Mouse (Mus musculus): Measurements from ENCODE around the gene Galnt9. TPM values are rescaled to one million over a fixed set of nuclear protein-coding genes. Genes with fewer than 3 reads are reported as not detected.

Gene Galnt9
- polyA plus RNA-seq, 1 experiment from 2014 or later, result 0.30 TPM

- Histone ChIP-seq H3K27ac (no peak overlapping the region), H3K36me3 (ENCODE audit: inconsistent target) (no peaks in the 10 kb centered on the region), H3K79me2 (ENCODE audit: inconsistent target) (no peaks in the 10 kb centered on the region), H3K4me3 (ENCODE audit: inconsistent target) (no peak overlapping the region)
- WGBS (ENCODE audit: missing documents), result 98% methylated on average over 3 of the region's 3 CpGs
These were observed 65.3 kb downstream of the Galnt9 start for GRCm38 (mm10) chr5:110609425-110609824.

DNA sequence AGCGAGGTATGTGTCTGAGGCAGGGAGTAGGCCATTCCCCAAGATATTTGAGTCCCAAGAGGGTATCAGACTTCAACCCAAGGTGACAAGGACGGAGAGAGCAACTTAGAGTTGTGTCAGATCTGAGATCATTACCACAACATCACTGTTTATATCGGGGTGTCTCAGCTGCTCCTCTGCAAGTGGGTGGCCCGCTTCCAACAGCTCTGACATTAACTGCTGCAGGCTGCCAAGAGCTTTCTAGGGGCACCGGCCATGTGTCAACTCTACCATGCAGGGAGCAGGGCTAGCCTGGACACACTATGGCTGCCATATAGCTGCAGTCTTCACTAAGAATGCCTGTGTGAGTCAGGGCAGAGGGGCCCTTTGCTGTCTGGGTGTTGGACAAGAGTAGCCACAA lies 65.7 kb downstream of the Galnt9 start:
- 91% methylated on average over 4 of the region's 5 CpGs for WGBS (ENCODE audit: missing documents)
- Histone ChIP-seq H3K4me3 (ENCODE audit: inconsistent target) (no peak overlapping the region), H3K79me2 (ENCODE audit: inconsistent target) (no peaks in the 10 kb centered on the region)

DNA sequence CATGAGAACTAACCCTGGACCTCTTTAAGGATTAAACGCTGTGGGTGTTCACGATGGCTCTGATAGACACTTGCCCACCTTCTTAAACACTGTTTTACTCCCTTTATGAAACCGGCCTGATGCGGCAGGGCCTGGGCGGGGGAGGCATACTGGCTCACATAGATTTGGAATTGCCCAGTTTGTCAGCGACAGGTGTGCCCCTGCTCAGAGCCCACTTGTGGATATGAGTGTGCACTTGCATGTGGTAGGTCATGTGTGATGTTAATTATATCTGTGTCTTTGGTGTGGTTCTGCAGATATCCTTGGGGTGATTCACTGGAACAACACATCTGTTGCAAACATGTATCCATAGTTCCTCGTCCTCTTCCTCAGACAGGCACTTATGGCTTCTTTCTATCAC lies 66.3 kb downstream of the Galnt9 start:
- Histone ChIP-seq H3K4me3 (ENCODE audit: inconsistent target) (no peak overlapping the region), H3K36me3 (ENCODE audit: inconsistent target) (no peaks in the 10 kb centered on the region), H3K27ac (no peak overlapping the region), H3K79me2 (ENCODE audit: inconsistent target) (no peaks in the 10 kb centered on the region)
- 95% methylated on average over 7 of the region's 7 CpGs for WGBS (ENCODE audit: missing documents)

More for the DNA sequence above, 65.7 kb downstream of the Galnt9 start:
- Histone ChIP-seq H3K36me3 (ENCODE audit: inconsistent target) (no peaks in the 10 kb centered on the region), H3K27ac (no peak overlapping the region)

- no peaks in the 10 kb centered on the region for H3K36me3 ChIP-seq (ENCODE audit: inconsistent target)
- 91% methylated on average over 5 of the region's 5 CpGs for WGBS (ENCODE audit: missing documents)
- no peak overlapping the region for H3K27ac ChIP-seq
- H3K79me2 ChIP-seq (ENCODE audit: inconsistent target), result no peaks in the 10 kb centered on the region
- H3K4me3 ChIP-seq (ENCODE audit: inconsistent target), result no peak overlapping the region
These were observed 67.4 kb downstream of the Galnt9 start for GRCm38 (mm10) chr5:110611435-110612158.

DNA sequence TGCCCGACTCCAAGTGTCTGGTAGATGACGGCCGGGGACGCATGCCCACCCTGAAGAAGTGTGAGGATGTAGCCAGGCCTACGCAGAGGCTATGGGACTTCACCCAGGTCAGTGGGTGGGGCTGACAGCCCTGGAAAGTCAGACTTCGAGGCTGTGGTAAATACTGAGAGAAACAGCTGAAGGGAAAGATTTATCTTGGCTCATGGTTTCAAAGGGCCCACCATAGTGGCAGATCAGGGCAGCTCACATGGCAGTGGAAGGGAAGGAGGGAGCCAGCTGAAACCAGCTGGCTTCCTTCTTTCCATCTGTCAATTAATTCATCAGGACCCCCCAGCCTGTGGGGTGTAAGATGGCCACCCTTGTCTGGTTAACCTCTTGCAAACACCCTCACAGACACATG lies 75.1 kb downstream of the Galnt9 start:
- no peak overlapping the region for H3K4me3 ChIP-seq (ENCODE audit: inconsistent target)
- no peak overlapping the region for H3K27ac ChIP-seq
- 94% methylated on average over 6 of the region's 6 CpGs for WGBS (ENCODE audit: missing documents)
- H3K79me2 ChIP-seq (ENCODE audit: inconsistent target), result no peaks in the 10 kb centered on the region
- H3K36me3 ChIP-seq (ENCODE audit: inconsistent target), result no peaks in the 10 kb centered on the region

DNA sequence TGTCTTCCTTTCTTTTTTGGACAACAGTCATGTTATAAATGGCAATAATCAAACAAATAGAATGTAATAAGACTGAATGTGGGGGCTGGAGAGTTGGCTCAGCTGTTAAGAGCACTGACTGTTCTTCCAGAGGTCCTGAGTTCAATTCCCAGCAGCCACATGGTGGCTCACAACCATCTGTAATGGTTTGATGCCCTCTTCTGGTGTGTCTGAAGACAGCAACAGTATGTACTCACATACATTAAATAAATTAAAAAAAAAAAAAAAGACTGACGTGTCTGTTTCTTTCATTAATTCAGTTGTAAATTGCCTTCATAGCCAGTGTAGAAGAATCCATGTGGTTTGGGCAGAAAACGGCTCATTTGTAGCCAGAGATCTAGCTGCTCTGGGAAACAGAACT lies 80.2 kb downstream of the Galnt9 start:
- Histone ChIP-seq H3K4me3 (ENCODE audit: inconsistent target) (no peak overlapping the region), H3K79me2 (ENCODE audit: inconsistent target) (no peaks in the 10 kb centered on the region), H3K27ac (no peak overlapping the region), H3K36me3 (ENCODE audit: inconsistent target) (no peaks in the 10 kb centered on the region)
- WGBS (ENCODE audit: missing documents), result 100% methylated on average over 2 of the region's 2 CpGs

GRCm38 (mm10) chr5:110627351-110627750 lies 83.2 kb downstream of the Galnt9 start:
- Histone ChIP-seq H3K36me3 (ENCODE audit: inconsistent target) (no peaks in the 10 kb centered on the region), H3K27ac (no peak overlapping the region), H3K79me2 (ENCODE audit: inconsistent target) (no peaks in the 10 kb centered on the region), H3K4me3 (ENCODE audit: inconsistent target) (no peak overlapping the region)
- WGBS (ENCODE audit: missing documents), result 92% methylated on average over 10 of the region's 10 CpGs

DNA sequence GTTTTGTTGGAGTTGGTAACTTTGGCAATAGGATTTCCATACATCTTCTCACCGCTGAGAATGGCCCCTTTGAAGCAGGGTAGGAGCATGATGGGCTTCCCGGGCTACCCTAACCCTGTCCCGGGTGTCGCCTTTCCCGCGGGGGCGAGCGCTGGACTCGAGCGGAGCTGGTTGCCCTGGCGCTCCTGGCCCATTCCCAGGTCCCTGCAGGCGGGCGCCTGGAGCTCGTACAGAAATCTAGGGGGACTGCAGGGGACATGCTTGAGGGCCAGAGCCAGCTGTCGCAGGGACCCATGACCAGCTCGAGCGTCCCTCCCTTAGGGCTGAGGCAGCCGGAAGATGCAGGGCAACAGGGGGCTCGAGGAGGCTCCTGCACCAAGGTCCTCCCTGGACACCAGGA lies 84.0 kb downstream of the Galnt9 start:
- H3K4me3 ChIP-seq (ENCODE audit: inconsistent target), result no peak overlapping the region
- H3K79me2 ChIP-seq (ENCODE audit: inconsistent target), result no peaks in the 10 kb centered on the region
- H3K36me3 ChIP-seq (ENCODE audit: inconsistent target), result no peaks in the 10 kb centered on the region
- H3K27ac ChIP-seq, result no peak overlapping the region
- 38% methylated on average over 14 of the region's 19 CpGs for WGBS (ENCODE audit: missing documents)

DNA sequence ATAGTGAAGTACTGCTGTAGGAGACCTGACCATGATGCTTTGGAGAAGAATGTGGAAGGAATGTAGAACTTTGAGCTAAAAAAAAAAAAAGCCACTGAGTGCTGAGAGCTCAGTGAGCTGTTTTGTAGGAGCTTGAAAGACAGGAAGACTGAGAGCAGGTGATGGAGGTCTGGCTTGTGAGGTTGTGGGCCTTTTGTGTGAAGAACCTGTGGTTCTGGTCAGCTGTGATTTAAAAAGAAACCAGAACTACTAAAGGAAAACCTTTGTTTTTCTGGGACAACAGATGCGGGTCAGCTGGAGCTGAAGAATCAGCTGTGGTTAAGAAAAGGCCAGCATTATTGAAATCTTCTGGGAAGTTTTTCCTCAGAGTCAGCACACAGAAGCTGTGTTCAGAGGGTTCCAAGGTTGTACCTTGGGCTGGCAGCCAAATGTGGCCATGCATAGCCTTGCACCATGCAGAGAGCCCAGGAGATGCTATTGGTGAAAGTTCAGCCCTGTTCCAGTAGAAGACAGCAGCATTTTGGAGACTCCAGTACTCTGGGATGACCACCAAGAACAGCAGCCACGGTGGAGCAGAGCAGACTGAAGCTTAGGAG lies 85.5 kb downstream of the Galnt9 start:
- Histone ChIP-seq H3K27ac (no peak overlapping the region), H3K36me3 (ENCODE audit: inconsistent target) (no peaks in the 10 kb centered on the region), H3K79me2 (ENCODE audit: inconsistent target) (no peaks in the 10 kb centered on the region), H3K4me3 (ENCODE audit: inconsistent target) (no peak overlapping the region)
- 79% methylated on average over 2 of the region's 2 CpGs for WGBS (ENCODE audit: missing documents)

DNA sequence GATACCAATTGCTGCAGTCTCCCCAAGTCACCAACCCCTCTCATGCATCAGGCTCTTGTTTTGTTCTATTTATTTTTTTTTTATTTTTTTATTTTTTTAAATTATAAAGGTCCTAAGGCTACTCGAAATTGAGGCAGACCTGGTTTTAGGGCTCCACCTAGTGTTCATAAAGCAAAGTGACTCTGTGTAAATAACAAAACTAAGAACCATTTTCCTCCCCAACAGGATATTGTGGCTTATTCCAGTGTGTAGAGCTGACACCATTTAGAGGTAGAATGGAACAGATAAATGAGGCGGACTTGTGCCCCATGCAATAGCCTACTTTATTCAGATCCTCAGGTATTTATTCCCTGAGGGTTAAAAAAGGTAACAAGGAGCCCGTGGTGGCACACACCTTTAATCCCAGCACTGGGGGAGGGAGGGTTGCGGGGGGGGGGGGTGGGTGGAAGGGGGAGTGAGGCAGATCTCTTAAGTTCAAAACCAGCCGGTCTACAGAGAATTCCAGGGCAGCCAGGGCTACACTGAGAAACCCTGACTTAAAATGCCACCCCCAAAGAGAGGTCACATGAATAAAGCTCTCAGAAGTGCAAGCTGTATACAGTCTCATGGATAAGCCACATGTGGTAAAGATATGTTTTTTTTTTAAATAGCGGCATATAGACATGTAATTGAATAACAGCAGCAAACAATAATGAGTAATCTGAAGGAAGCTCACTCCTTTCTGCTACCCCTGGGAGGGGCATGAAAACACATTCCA lies 92.0 kb downstream of the Galnt9 start:
- Histone ChIP-seq H3K4me3 (ENCODE audit: inconsistent target) (no peak overlapping the region), H3K27ac (no peak overlapping the region), H3K36me3 (ENCODE audit: inconsistent target) (no peaks in the 10 kb centered on the region), H3K79me2 (ENCODE audit: inconsistent target) (no peaks in the 10 kb centered on the region)
- WGBS (ENCODE audit: missing documents), result 33% methylated on average over 6 of the region's 6 CpGs

DNA sequence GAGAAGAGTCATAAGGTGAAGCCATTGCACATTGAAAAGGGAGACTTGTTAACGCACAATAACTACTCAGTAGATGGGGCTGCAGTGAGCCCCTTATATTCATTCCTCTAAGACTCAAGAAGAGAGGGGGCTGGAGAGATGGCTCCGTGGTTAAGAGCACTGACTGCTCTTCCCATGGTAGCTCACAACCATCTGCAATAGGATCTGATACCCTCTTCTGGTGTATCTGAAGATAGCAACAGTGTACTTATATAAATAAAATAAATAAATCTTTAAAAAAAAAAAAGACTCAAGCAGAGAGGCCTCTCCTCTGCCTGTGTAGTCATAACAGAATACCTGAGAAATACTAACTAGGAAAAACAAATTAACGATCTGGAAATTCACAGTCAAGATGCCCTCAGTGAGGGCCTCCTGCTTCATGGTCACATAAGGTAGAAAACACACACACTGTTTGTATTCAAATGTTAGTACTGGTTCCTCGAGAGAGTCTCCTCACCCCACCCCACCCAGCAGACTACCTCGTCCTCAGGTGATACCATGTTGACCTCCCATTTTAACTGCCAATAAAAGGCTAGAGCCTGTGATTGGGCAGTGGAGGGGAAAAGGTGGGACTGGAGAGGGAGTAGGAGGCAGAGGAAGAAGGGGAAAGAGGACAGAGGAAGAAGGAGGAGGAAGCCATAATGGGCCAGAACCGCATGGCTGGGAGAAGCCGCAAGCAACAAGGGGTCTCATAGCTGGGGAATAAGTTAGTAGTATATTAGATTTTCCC lies 94.3 kb downstream of the Galnt9 start:
- no peaks in the 10 kb centered on the region for H3K36me3 ChIP-seq (ENCODE audit: inconsistent target)
- WGBS (ENCODE audit: missing documents), result 94% methylated on average over 7 of the region's 7 CpGs
- no peak overlapping the region for H3K4me3 ChIP-seq (ENCODE audit: inconsistent target)
- H3K27ac ChIP-seq, result no peak overlapping the region
- no peaks in the 10 kb centered on the region for H3K79me2 ChIP-seq (ENCODE audit: inconsistent target)

DNA sequence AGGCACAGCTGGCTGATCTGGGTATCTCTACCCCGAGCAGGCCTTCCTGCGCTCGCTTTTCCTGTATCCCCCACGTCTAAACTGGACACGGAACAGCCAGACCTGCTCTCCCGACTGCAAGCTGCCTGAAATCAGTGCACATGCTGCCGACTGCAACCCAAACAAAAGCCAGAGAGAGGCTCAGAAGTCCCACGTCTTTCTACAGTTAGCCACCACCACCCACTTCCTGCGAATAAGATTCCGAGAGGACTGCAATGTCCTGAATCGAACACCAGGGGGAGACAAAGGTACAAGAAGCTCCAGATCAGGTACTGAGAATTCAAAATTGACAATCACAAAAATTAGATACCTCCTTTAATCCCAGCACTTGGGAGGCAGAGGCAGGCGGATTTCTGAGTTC lies 95.3 kb downstream of the Galnt9 start:
- WGBS (ENCODE audit: missing documents), result 17% methylated on average over 11 of the region's 12 CpGs
- no peak overlapping the region for H3K27ac ChIP-seq
- H3K4me3 ChIP-seq (ENCODE audit: inconsistent target), result no peak overlapping the region
- no peaks in the 10 kb centered on the region for H3K79me2 ChIP-seq (ENCODE audit: inconsistent target)
- H3K36me3 ChIP-seq (ENCODE audit: inconsistent target), result no peaks in the 10 kb centered on the region

GRCm38 (mm10) chr5:110646377-110646776 lies 102.2 kb downstream of the Galnt9 start:
- no peaks in the 10 kb centered on the region for H3K79me2 ChIP-seq (ENCODE audit: inconsistent target)
- H3K27ac ChIP-seq, result no peak overlapping the region
- no peak overlapping the region for H3K4me3 ChIP-seq (ENCODE audit: inconsistent target)
- peaks cover 40% of the 10 kb centered on the region; the same call in 1 of the 2 replicates for H3K36me3 ChIP-seq (ENCODE audit: inconsistent target)

DNA sequence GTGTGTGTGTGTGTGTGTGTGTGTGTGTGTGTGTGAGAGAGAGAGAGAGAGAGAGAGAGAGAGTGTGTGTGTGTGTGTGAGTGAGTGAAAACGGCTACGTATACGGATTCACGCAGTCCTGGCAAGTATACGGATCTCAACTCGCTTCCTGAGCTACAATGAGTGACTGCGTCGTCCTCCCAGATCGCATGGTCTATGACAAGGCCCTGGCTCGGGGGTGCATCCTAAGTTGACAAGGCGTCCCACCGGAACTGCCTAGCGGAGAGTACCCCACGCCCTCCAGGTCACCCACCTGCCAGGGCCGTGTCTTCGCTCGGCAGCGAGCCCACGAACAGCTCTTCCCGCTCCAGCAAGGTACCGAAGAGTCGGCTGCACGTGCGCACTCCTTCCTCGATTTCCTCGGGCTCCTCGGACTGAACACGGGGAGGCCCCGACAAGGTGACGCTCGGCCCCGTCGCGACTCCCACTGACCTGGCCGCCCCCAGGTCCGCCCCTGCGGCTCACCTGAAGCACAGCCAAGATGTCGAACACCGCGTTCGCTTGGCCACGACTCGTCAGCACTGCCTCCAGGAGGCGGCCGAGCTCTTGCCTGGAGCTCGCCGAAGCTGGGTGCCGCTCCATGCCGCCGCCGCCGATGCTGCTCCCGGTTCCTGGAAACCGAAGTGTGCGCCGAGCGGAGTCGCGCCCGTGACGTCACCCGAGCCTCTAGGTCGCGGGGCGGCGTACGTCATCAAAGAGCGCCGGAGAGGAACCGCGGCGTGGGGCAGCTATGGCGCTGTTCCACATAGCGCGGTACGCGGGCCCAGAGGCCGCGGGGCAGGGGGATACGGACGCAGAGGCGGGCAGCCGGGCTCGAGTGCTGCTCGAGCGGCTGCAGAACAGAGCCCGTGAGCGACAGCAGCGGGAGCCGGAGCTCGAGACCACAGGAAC lies 108.8 kb downstream of the Galnt9 start, which contains the start of the genes Noc4l and Ddx51:
Gene Noc4l (minus strand): TSS at position 699 of the 930 bp plus-strand sequence.
Gene Ddx51 (plus strand): TSS at position 733 of the 930 bp plus-strand sequence.
- Histone ChIP-seq H3K79me2 (ENCODE audit: inconsistent target) (peaks cover 8% of the 10 kb centered on the region; the same call in 1 of the 2 replicates), H3K36me3 (ENCODE audit: inconsistent target) (peaks cover 59% of the 10 kb centered on the region), H3K4me3 (ENCODE audit: inconsistent target) (peak within 1 kb of the TSS; percentile 71), H3K27ac (no peak within 1 kb of the TSS)
- WGBS (ENCODE audit: missing documents), result under 1% methylated on average over 91 of the region's 91 CpGs
